Mouse (Mus musculus): Measurements from ENCODE around the gene Mall. TPM values are rescaled to one million over a fixed set of nuclear protein-coding genes. Genes with fewer than 3 reads are reported as not detected.

Mall gene
- not detected in 2 replicates for total RNA-seq (2014; fragmentation: Nextera tagmentation)
- total RNA-seq (2017): not detected in 2 replicates

DNA sequence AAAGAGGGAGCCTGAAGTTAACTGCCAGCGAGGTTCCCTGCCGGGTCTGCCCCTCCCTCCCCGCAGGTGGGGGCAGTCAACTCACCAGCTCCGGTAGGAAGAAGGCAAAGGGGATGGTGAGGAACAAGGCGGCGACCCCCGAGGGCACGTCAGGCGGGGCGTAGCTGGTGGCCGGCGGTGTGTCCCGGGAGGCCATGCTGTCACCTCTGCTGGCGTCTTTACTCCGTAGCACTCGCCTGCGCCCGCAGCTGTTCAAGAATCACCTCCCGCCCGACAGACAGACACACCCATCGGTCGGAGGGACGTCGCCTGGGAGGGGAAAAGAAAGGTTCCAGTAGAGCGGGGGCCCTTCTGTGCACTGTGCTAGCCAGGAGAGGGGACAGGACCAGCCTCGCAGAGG, at the start of gene Mall:
Gene Mall (minus strand): TSS at position 262 of the 400 bp plus-strand sequence.
- peak; percentile 62; the same call in 1 of the 2 replicates for ATAC-seq (replicated peaks; ENCODE audit: low FRiP score, low TSS enrichment, poor library complexity, severe bottlenecking)

DNA sequence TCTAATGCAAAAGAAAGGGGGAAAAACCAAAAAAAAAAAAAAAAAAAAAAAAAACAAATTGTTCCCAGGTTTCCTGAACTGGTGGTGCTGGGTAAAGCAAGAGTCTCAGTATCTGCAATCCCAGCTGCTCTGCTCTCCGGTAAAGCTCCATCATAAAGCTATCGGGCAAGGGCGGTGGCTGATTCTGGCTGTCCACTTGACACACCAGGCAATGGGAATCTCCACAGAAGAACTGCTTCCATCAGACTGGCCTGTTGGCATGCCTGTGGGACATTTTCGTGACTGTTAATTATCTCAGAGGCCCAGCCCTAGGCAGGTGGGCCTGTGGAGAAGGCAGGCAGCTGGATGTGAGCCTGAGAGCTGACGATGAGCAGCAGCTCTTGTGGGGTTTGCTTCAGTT, 48.7 kb upstream of the Mall start:
- no peak for ATAC-seq (replicated peaks; ENCODE audit: low FRiP score, low TSS enrichment, poor library complexity, severe bottlenecking)

DNA sequence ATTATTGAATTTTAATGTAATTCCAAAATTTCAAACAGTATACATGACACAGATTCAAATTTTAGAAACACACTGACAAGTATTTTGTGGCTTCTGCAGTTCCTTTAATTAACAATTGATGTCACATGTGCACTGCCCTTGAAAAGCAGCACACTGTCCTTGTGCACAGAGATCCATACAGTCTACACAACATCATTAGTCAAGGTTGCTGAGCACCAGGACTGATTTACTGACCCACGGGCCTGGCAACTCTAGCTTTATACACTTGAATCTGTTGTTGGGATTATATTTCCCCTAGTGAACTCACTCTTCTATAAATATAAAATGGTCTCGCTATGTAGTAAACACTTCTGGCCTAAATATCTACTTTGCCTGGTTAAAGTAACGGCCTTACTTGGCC, 45.3 kb upstream of the Mall start:
- ATAC-seq (replicated peaks; ENCODE audit: low FRiP score, low TSS enrichment, poor library complexity, severe bottlenecking): no peak

DNA sequence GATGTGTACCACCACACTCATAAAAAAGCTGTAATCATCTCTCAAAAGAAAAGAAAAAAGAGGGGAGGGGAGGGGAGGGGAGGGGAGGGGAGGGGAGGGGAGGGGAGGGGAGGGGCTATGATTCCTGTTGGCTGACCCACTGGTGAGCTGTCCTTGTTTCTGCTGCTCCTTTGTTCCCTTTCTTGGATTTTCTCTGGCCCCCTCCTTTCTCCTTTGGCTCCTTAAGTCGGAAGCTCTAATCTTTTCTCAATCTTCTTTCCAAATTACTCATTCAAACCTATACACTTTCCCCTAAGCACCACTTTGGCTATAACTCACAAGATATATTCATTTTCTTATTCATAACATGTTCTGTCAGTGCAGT, 44.8 kb upstream of the Mall start:
- no peak for ATAC-seq (replicated peaks; ENCODE audit: low FRiP score, low TSS enrichment, poor library complexity, severe bottlenecking)

DNA sequence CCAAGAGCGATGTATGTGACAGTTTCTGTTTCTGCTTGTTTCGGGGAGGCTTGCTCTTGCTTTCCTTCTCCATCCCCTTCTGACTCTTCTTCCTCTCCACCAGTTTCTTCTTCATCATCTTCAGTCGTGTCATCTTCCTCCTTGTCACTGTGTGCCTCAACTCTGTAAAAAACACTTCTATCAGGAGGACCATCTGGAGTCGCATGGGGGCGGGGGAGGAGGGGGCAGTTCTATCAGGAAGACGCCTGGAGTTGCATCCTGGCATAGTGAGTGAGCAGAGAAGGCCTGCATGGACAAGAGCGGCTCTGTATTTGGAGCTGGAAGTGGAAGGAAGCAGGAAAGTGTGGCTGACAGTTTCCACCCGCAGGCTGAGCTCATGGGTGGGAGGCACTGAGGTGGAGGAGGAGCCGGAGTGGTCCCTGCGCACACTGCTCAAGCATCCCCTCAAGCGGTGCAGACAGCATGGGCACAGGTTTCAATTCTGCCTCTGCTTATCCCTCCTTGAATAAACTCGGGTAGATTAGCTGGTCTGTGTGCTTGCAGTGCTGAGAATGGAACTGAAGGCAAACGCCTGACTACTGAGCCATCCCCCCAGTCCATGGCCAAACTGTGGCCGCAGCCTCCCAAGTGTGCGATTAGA, 44.3 kb upstream of the Mall start:
- no peak for ATAC-seq (replicated peaks; ENCODE audit: low FRiP score, low TSS enrichment, poor library complexity, severe bottlenecking)

DNA sequence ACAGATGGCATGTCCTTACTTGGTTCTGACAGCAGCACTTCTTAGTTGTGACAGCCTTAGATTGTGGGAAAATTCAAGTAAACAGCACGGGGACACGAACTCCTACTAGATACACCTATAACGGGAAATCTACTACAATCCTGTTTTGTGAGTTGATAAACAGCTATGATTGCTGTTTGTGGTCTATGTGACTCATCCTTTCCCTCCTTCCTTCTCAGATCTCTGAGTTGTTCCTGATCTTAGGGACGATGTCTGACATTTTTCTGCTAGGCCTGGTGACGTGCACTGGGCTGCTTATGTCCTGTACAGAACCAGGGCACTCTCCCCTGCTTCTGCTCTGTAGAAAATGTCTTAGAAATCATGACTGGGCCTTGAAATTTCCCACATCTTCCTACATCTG, 31.9 kb upstream of the Mall start:
- no peak for ATAC-seq (replicated peaks; ENCODE audit: low FRiP score, low TSS enrichment, poor library complexity, severe bottlenecking)

DNA sequence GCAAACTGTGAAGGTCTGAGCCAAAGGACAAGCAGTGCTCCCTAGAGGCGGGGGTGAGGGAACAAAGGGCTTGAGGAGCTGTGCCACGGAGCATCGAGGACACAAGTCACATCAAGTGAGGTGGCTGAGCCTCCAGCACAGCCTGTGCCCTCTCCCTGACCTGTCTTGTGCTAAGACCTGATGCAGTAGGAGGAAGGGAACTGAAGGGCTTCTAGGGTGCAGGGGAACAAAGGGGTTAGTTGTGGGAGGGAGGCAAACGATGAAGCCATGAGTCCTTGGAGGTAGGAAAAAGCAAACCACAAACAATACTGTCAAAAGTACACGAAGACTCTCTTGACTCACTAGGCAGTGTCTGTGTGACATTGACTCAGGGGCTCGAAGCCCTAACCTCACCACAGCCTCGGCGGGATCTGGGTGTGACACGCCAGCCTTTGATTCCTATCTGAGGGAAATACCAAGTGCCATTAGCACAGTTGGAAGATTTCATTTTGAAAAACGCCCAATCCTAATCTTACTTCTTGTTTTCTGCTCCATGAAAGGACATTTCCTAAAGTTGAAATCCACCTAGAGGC, 30.8 kb upstream of the Mall start:
- ATAC-seq (replicated peaks; ENCODE audit: low FRiP score, low TSS enrichment, poor library complexity, severe bottlenecking): 0 out of 2 replicates have a peak, but pooled peaks have one; percentile 31

DNA sequence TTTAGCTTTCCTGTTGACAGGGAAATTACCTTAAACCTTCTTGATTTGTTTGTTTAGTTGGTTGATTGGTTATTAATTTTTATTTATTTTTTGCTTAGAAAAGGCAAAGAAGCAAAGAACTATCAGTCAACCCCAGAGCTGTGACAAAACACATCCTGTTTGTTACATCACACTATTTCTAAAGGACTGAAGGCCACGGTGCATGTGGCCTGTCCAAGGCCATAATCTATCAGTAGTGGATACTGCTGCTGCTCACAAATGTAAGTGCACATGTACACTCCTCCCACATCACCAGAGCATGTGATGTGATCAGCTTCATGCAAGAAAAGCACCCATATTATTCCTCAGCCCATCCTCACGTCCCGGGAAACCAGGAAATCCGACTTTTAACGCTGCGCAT, 30.3 kb upstream of the Mall start:
- ATAC-seq (replicated peaks; ENCODE audit: low FRiP score, low TSS enrichment, poor library complexity, severe bottlenecking): no peak

DNA sequence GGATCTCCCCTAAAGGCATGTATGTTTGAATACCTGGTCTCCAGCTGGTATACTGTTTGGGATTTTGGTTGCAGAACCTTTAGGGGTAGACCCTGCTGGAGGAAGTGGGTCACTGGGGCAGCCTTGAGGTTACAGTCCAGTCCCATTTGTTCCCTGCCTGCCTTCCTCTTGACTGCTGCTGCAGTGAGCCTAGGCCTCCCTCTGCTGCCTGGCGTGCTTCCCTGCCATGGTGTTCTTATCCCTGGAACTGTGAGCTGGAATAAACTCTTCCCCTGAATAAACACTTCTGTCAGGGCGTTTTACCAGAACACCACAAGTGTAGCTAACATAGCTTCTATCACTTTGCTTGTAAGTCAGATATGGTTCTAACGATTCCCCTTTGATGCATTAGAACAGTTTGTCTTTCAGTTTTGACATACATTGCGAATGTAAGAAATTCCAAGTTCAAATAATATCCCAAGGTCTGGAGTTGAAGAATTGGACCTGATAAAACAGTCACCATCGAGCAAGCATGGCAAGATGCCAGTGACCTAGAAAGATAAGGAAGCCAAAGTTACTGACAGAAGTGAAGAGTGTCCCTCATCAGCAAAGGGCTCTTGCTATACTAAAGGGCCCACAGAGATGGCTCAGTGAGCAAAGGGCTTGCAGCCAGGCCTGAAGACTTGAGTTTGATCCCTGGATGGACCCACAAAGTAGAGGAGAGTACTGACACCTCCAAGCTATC, 29.6 kb upstream of the Mall start:
- ATAC-seq (replicated peaks; ENCODE audit: low FRiP score, low TSS enrichment, poor library complexity, severe bottlenecking): no peak

DNA sequence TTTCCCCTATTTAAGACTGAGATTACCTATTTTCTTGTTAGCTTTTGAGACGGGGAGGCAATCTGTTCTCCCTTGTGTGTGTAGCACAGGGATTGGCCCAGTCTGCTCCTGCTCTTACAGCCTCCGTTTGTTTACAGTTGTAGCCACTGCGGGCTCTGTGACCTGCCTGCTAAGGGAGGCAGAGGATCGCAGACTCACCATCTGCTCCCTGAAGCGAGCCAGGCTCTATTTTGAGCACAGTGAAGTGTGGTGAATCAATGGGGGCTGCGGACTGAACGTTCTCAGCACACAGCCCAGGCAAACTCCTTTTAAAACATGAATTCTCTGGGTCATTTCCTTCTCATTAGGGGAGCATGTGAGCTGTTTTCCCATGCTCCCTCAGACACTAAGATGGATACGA, 27.4 kb upstream of the Mall start:
- ATAC-seq (replicated peaks; ENCODE audit: low FRiP score, low TSS enrichment, poor library complexity, severe bottlenecking): no peak

DNA sequence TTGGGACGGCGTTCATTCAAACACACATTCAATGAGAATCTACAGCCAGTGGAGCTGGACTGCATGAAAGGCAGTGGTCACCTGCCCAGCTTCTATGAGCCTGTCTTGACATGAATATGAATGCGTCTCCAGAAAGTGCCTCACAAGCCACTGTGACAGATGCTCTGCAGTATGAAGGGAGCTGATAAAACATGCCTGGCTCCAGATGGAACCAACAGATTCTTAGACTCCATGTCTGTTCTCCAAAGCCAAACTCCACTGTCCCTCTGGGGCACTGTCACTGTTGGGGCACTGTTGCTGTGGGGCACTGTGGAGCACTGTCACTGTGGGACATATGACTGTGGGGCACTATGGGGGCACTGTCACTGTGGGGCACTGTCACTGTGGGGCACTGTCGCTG, 24.4 kb upstream of the Mall start:
- no peak for ATAC-seq (replicated peaks; ENCODE audit: low FRiP score, low TSS enrichment, poor library complexity, severe bottlenecking)

DNA sequence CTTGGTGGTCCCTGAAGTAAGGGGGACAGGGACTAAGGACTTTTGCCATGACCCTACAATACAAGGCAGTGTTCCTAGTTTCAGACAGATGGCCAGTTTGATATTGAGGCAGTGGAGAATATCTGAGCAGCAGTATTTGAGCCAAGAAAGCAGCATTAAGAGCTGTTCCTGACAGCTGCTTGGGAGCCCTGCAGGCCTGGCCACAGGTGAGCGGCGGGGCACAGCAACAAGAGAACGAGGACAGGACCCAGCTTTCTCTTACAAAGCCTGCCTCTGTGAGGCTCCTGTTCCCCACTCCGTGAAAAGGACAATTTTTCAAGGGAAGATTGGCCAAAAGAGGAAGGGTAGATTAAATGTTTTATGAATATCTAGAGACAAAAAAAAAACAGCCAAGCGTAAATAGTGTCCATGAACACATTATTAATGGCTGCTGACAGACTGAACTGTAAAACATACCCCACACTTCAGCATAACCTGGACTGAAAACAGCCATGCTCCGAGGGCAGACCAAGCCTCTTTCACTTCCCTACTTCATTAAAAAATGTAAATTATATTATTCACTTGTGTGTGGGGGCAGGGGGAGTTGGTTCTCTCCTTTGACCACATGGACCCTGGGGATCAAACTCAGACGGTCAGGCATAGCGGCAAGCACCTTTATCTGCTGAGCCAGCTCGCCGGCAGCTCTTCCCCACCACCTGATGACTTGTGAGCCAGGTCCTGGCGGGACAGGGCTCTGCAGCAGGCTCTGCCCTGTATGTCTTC, 22.3 kb upstream of the Mall start:
- no peak for ATAC-seq (replicated peaks; ENCODE audit: low FRiP score, low TSS enrichment, poor library complexity, severe bottlenecking)

DNA sequence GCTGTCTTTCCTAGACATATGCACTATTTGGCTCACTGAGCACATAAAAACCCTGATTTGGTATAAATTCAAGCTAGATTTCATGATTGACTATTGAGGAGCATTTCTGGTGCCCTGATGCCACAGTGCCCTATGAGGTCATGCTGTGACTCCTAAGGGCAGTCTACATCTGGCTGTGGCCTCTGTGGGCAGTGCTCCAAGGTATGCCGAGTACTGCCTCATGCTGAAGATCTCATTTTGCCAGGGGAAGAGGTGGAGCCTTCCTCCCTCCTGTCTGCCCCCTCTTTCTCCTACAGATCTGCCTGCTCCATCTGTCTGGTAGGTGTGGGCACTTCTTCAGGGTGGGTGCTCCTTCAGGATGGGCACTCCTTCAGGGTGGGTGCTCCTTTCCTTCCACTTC, 19.6 kb upstream of the Mall start:
- ATAC-seq (replicated peaks; ENCODE audit: low FRiP score, low TSS enrichment, poor library complexity, severe bottlenecking): no peak

DNA sequence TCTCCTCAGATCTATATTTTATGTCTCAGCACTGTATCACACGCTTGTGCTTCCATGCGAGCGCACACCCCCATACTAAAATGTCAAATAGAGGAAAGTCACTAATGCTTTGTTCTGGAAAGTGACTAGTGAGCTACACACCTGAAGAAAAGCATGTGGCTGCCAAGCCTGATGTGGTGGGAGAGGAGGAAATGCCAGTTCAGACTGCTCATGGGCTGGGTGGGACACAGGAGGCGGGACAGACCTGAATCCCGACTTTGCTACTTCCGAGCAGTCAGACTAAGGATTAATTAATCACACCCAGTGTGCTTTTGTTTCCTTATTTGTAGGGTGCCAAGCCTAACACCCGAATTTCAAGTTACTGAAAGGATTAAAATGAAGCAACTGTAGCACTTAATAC, 18.6 kb upstream of the Mall start:
- no peak for ATAC-seq (replicated peaks; ENCODE audit: low FRiP score, low TSS enrichment, poor library complexity, severe bottlenecking)

DNA sequence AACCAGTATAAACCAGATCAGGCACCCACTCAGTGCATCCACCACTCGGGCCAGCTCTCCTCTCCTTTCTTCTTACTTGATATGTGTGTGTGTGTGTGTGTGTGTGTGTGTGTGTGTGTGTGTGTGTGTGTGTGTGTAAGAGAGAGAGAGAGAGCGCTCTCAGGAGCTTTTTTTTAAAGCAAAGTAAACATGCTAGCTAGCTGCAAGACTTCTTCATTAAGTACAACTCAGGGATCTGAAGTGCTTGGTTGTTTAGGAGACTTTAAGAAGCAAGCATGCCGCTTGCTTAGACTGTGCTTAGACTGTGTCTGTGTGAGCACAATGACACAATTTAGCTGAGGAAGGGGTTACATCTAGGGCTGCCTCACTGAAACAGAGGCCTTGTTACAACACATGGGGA, 12.9 kb upstream of the Mall start:
- no peak for ATAC-seq (replicated peaks; ENCODE audit: low FRiP score, low TSS enrichment, poor library complexity, severe bottlenecking)

DNA sequence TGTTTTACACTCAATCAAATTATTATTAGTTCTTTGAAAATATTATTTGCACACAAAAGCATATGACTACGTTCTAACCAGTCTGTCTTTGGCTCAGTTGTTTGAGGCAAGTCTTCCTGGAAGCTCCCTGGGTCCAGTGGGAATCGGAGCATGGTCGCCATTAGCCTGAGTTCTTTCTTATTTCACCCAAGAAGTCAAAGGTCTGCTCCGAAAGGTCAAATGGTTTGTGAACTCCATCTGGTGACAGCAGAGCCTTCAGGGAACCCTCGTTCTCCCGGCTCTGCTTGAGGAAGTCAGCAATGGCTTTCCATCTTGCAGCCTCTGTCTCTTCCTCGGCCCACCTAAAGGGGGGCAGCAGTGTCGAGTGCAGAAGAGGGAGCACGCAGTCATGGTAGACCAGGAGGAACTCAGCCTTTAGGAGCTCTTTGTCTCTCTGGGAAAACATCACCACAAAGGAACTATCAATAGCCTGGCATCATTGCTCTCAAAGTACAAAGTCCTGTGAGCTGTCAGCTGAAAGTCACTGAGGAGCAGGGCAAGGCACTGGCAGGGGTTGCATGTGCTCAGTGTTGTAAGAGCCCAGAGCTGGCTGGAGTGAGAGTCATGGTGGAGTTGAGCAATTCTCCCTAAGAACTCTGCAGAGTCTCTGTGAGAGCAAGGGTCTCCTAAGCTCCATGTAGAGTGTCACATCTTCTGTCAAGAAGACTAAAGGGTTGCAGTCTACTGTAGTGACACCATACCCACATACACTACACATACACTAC, 11.2 kb upstream of the Mall start:
- no peak for ATAC-seq (replicated peaks; ENCODE audit: low FRiP score, low TSS enrichment, poor library complexity, severe bottlenecking)

DNA sequence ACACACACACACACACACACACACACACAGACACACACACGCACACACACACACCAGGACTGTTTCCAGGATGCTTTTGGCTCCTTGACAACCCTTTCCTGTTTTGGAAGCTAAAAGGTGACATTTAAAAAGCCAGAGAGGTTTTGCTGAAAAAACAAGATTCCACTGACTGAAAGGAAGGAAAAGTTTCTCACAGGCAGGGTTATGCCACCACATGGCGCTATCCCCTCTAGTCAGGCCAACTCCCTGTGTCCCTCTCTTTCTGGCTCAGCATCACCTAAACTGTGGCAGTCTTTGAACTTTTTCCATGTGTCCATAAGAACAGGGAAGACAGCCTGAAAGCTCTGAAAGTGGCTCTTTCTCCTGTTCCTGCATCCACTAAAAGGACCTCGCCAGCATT, 8.2 kb upstream of the Mall start:
- ATAC-seq (replicated peaks; ENCODE audit: low FRiP score, low TSS enrichment, poor library complexity, severe bottlenecking): no peak

DNA sequence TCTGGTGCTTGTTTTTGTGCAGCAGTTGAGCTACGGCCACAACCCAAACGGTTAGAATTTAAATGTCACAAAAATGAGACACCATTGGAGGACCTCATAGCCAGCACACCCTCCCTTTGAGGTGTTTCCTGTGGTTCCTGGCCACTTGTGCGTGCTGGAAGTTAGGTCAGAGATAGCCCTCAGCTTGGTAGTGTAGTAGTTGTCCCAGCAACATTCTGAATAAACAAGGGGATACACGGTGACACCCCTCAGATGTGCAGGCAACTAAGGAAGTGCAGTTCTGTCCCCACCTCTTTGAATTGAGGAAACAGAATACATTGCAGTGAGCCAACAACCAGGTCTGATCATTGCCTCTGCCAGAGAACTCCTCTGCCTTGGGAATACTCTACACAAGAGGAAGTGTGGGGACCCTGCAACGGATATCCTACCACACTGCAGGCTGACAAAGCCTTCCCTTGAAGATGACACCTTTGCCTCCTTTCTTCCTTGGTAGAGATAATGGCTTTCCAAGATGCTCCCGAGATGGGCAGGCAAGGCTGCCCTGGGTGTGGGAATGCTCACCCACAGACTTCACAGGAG, 7.0 kb upstream of the Mall start:
- no peak for ATAC-seq (replicated peaks; ENCODE audit: low FRiP score, low TSS enrichment, poor library complexity, severe bottlenecking)

DNA sequence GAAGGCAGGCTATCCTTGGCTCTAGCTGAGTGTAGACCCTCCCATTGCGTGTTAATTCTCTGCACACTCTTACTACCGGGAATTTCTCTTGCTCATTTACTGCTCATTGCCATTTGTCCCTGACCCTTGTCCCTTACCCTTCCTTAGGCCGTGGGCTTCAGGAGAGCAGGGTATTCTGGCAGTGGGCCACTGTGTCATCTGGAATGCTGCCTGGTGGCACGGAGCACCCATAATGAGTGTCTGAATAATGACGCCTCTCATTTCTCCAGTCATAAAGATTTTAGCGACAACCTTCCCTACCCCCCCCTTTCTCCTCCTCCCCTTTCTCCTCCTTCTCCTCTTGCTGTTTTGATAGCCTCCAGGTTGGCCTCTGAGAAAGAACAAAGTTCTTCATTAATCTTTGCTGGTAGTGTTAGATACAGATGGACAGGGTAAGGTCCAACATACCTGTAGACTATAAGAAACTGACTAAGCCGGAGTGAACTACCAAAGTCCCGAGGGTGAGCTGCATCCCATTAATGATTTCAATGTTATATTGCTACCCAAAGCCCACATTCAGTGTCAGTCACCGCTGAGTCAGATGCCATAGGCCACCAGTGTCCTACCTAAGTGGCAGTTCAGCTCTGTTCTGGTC, 5.9 kb upstream of the Mall start:
- ATAC-seq (replicated peaks; ENCODE audit: low FRiP score, low TSS enrichment, poor library complexity, severe bottlenecking): no peak
